Mouse (Mus musculus): ENCODE measurements around the gene Olfr128. TPM values are rescaled to one million over a fixed set of nuclear protein-coding genes. Genes with fewer than 3 reads are reported as not detected.
"Not testable (repeated sequence)": the region's sequence is repeated elsewhere in the genome, so short reads cannot be mapped to it uniquely, and the experiment has no call there.

Gene Olfr128
- not detected in 2 replicates for polyA plus RNA-seq (2012; ENCODE audit: insufficient read depth, insufficient read length, missing spikeins)

GRCm38 (mm10) chr17:37920248-37920647, at the start of gene Olfr128:
TSS of gene Olfr128 (plus strand) at chr17:37920548.
- no peaks in the 10 kb centered on the region for H3K4me1 ChIP-seq (ENCODE audit: control insufficient read depth, insufficient read depth, insufficient read length, low read length)
- no peak within 1 kb of the TSS for H3K27ac ChIP-seq (replicated peaks; ENCODE audit: low read depth, low read length)
- no peak within 1 kb of the TSS for H3K4me3 ChIP-seq (ENCODE audit: insufficient read depth, low read depth, low read length)

DNA sequence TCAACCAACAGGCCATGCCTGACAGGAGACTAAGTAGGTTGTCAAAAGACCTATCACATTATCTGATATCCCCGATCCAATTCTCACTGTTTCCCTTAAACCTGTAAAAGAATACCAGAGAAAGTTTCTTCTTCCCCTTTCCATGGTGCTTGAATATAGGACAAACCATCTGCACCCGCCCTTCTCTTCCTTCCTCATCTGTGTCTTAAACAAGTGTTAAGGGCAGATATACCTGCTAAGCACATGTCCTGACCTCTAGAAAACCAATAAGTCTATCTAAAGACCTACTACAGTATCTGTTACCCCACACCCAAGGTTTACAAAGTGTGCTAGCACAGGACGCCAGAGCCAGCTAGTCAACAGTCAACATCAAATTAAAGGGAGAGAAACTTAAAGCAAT, 46.5 kb upstream of the Olfr128 start:
- H3K4me1 ChIP-seq (ENCODE audit: control insufficient read depth, insufficient read depth, insufficient read length, low read length), result no peaks in the 10 kb centered on the region
- H3K4me3 ChIP-seq (ENCODE audit: insufficient read depth, low read depth, low read length), result no peak overlapping the region
- H3K27ac ChIP-seq (replicated peaks; ENCODE audit: low read depth, low read length), result no peak overlapping the region

DNA sequence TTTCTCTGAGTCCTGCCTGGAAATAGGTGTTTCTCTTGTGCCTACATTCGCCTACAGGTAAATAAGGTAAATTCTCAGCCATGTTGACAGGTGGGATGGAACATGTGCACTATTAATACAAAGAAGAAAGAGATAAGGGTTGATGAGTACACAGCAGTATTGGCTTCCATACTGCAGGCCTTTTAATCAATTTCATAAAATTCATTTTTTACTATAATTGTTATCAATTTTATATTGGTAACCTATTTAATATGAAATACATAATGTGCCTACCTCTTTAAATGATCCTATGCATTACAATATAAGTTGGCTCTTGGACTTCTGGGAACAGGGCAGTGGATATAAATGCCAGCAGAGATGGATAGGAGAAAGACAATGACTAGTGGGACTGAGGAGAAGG, 20.2 kb upstream of the Olfr128 start, which contains the start of gene Olfr127:
Gene Olfr127 (plus strand): TSS at position 301 of the 400 bp plus-strand sequence.
- H3K4me3 ChIP-seq (ENCODE audit: insufficient read depth, low read depth, low read length), result no peak within 1 kb of the TSS

DNA sequence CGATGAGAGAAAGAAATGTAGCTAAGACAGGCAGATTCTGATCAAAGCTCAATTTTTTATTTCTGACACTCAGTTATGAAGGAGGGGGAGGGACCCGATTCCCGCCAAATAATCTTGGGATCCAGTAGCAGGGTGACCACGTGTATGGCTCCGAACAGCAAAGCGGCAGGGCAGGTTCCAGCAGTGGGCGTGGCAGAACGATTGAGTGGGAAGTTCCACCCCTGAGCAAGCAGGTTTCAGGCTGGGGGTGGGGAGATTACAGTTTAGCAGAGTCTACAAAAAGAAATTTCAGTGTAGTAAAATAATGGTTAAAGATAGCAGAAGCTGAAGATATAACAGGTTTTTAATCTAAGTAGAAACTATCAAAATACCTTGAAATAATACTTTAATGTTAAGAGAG, 13.5 kb upstream of the Olfr128 start:
- H3K4me1 ChIP-seq (ENCODE audit: control insufficient read depth, insufficient read depth, insufficient read length, low read length); H3K27ac ChIP-seq (replicated peaks; ENCODE audit: low read depth, low read length); H3K4me3 ChIP-seq (ENCODE audit: insufficient read depth, low read depth, low read length): not testable (repeated sequence)

More for the DNA sequence above, 20.2 kb upstream of the Olfr128 start, which contains the start of gene Olfr127:
- no peaks in the 10 kb centered on the region for H3K4me1 ChIP-seq (ENCODE audit: control insufficient read depth, insufficient read depth, insufficient read length, low read length)
- no peak within 1 kb of the TSS for H3K27ac ChIP-seq (replicated peaks; ENCODE audit: low read depth, low read length)

- H3K4me3 ChIP-seq (ENCODE audit: insufficient read depth, low read depth, low read length), result no peak within 1 kb of the TSS
These were observed 32.6 kb downstream of the Olfr128 start, which contains the start of gene Olfr761 for GRCm38 (mm10) chr17:37952979-37953378. TSS of gene Olfr761 (minus strand) at chr17:37953079.

GRCm38 (mm10) chr17:37973591-37973990, 53.2 kb downstream of the Olfr128 start:
- Histone ChIP-seq H3K27ac (replicated peaks; ENCODE audit: low read depth, low read length) (no peak overlapping the region), H3K4me1 (ENCODE audit: control insufficient read depth, insufficient read depth, insufficient read length, low read length) (no peaks in the 10 kb centered on the region), H3K4me3 (ENCODE audit: insufficient read depth, low read depth, low read length) (no peak overlapping the region)

More at GRCm38 (mm10) chr17:37952979-37953378, 32.6 kb downstream of the Olfr128 start, which contains the start of gene Olfr761:
- Histone ChIP-seq H3K27ac (replicated peaks; ENCODE audit: low read depth, low read length) (no peak within 1 kb of the TSS), H3K4me1 (ENCODE audit: control insufficient read depth, insufficient read depth, insufficient read length, low read length) (no peaks in the 10 kb centered on the region)

Other genes with a start within 250 kb of the Olfr128 start
- gene Olfr119, start 224.0 kb upstream of the Olfr128 start, polyA plus RNA-seq (2012; ENCODE audit: insufficient read depth, insufficient read length, missing spikeins), result not detected in 2 replicates
- gene Olfr120, start 198.7 kb upstream of the Olfr128 start, polyA plus RNA-seq (2012; ENCODE audit: insufficient read depth, insufficient read length, missing spikeins), result not detected in 2 replicates
- gene Olfr121, start 171.7 kb upstream of the Olfr128 start, polyA plus RNA-seq (2012; ENCODE audit: insufficient read depth, insufficient read length, missing spikeins), result not detected in 2 replicates
- not detected in 2 replicates for gene Olfr122, start 151.9 kb upstream of the Olfr128 start, polyA plus RNA-seq (2012; ENCODE audit: insufficient read depth, insufficient read length, missing spikeins)
- gene Olfr123, start 127.0 kb upstream of the Olfr128 start, polyA plus RNA-seq (2012; ENCODE audit: insufficient read depth, insufficient read length, missing spikeins), result not detected in 2 replicates
- not detected in 2 replicates for gene Olfr124, start 120.7 kb upstream of the Olfr128 start, polyA plus RNA-seq (2012; ENCODE audit: insufficient read depth, insufficient read length, missing spikeins)
- not detected in 2 replicates for gene Olfr125, start 87.6 kb upstream of the Olfr128 start, polyA plus RNA-seq (2012; ENCODE audit: insufficient read depth, insufficient read length, missing spikeins)
- gene Olfr126, start 73.1 kb upstream of the Olfr128 start, polyA plus RNA-seq (2012; ENCODE audit: insufficient read depth, insufficient read length, missing spikeins), result not detected in 2 replicates
- gene Olfr127, start 20.1 kb upstream of the Olfr128 start, polyA plus RNA-seq (2012; ENCODE audit: insufficient read depth, insufficient read length, missing spikeins), result not detected in 2 replicates
- not detected in 2 replicates for gene Olfr761, start 32.5 kb downstream of the Olfr128 start, polyA plus RNA-seq (2012; ENCODE audit: insufficient read depth, insufficient read length, missing spikeins)
- gene Olfr129, start 139.5 kb downstream of the Olfr128 start, polyA plus RNA-seq (2012; ENCODE audit: insufficient read depth, insufficient read length, missing spikeins), result not detected in 2 replicates
- not detected in 2 replicates for gene Olfr130, start 143.4 kb downstream of the Olfr128 start, polyA plus RNA-seq (2012; ENCODE audit: insufficient read depth, insufficient read length, missing spikeins)
- gene Olfr131, start 168.1 kb downstream of the Olfr128 start, polyA plus RNA-seq (2012; ENCODE audit: insufficient read depth, insufficient read length, missing spikeins), result not detected in 2 replicates
- not detected in 2 replicates for gene Olfr132, start 214.0 kb downstream of the Olfr128 start, polyA plus RNA-seq (2012; ENCODE audit: insufficient read depth, insufficient read length, missing spikeins)
- gene Olfr133, start 224.7 kb downstream of the Olfr128 start, polyA plus RNA-seq (2012; ENCODE audit: insufficient read depth, insufficient read length, missing spikeins), result not detected in 2 replicates

Data from brown adipose tissue, adult 24 weeks (tissue).